Mouse (Mus musculus) MEL (cell line): Measurements from ENCODE around the gene Rims1. TPM values are rescaled to one million over a fixed set of nuclear protein-coding genes. Genes with fewer than 3 reads are reported as not detected.

Experiments
- DNase-seq: peaks from one replicate; pipeline ENCODE4 v3.0.0; 2011; ENCODE audit warnings: low read depth, low spot score
- H3K27ac ChIP-seq: 2 replicates; pipeline ENCODE4 v1.5.1; 2012; ENCODE audit warnings: low read depth, mild to moderate bottlenecking, control low read depth, low read length, moderate library complexity; ENCODE audit not compliant: control insufficient read depth
- H3K27me3 ChIP-seq, 2 experiments: fragments of 150-350 bp in 1 of 2; sonication (generic) in 1 of 2; 2 replicates each; pipeline ENCODE4 v1.6.1; 2012; ENCODE audit warnings: low read length in 2 of 2, mild to moderate bottlenecking in 2 of 2, improper control_type of control experiment in 1 of 2, moderate library complexity in 1 of 2; ENCODE audit not compliant: insufficient read depth in 2 of 2, control insufficient read depth in 1 of 2
- H3K36me3 ChIP-seq, 2 experiments: 2 replicates each; pipeline ENCODE4 v1.6.1; 2012 to 2014; ENCODE audit warnings: low read length in 2 of 2, improper control_type of control experiment in 1 of 2, inconsistent platforms in 1 of 2, mild to moderate bottlenecking in 1 of 2; ENCODE audit not compliant: insufficient read depth in 2 of 2, control insufficient read depth in 1 of 2
- H3K4me1 ChIP-seq, 2 experiments: fragments of 150-350 bp in 1 of 2; sonication (generic) in 1 of 2; 2 replicates each; pipeline ENCODE4 v1.6.1; 2012; ENCODE audit warnings: low read length in 2 of 2, improper control_type of control experiment in 1 of 2, mild to moderate bottlenecking in 1 of 2; ENCODE audit not compliant: insufficient read depth in 2 of 2, control insufficient read depth in 1 of 2
- H3K4me3 ChIP-seq, 2 experiments: fragments of 150-350 bp in 1 of 2; sonication (generic) in 1 of 2; 2 replicates each; pipeline ENCODE4 v1.5.1; 2012; ENCODE audit warnings: low read depth in 2 of 2, low read length in 2 of 2, mild to moderate bottlenecking in 2 of 2, moderate library complexity in 2 of 2, control low read depth in 1 of 2, improper control_type of control experiment in 1 of 2; ENCODE audit not compliant: control insufficient read depth in 1 of 2, insufficient read depth in 1 of 2
- H3K79me2 ChIP-seq: 2 replicates; pipeline ENCODE4 v1.6.1; 2012; ENCODE audit warnings: mild to moderate bottlenecking, low read length, moderate library complexity; ENCODE audit not compliant: control insufficient read depth, poor library complexity, insufficient read depth
- H3K9ac ChIP-seq: 2 replicates; pipeline ENCODE4 v1.6.1; 2012; ENCODE audit warnings: low read depth, mild to moderate bottlenecking, control low read depth, low read length, moderate library complexity; ENCODE audit not compliant: control insufficient read depth, poor library complexity, severe bottlenecking
- H3K9me3 ChIP-seq: fragments of 150-350 bp; sonication (generic); replicated peaks from 2 replicates; pipeline ENCODE4 v1.6.1; 2012; ENCODE audit warnings: mild to moderate bottlenecking, low read length, improper control_type of control experiment, moderate library complexity; ENCODE audit not compliant: insufficient read depth
- BHLHE40 ChIP-seq: IDR thresholded peaks from 2 replicates; pipeline ENCODE4 v1.6.1; 2012; ENCODE audit warnings: low read depth, mild to moderate bottlenecking, inconsistent platforms, low read length, improper control_type of control experiment, borderline replicate concordance
- CHD1 ChIP-seq: IDR thresholded peaks from 2 replicates; pipeline ENCODE4 v1.6.1; 2012; ENCODE audit warnings: low read depth, mild to moderate bottlenecking, inconsistent platforms, low read length, improper control_type of control experiment
- CHD2 ChIP-seq: IDR thresholded peaks from 2 replicates; pipeline ENCODE4 v1.6.1; 2011; ENCODE audit warnings: low read length, improper control_type of control experiment
- CTCF ChIP-seq, 3 experiments: IDR thresholded peaks in 2 of 3; conservative IDR thresholded peaks in 1 of 3; 2 replicates each; pipeline ENCODE4 v1.5.1; 2011 to 2012; ENCODE audit warnings: low read length in 3 of 3, low read depth in 2 of 3, mild to moderate bottlenecking in 2 of 3, improper control_type of control experiment in 1 of 3, inconsistent platforms in 1 of 3, mixed read lengths in 1 of 3, moderate library complexity in 1 of 3; ENCODE audit not compliant: control insufficient read depth in 1 of 3, insufficient read depth in 1 of 3, poor library complexity in 1 of 3, severe bottlenecking in 1 of 3
- ELF1 ChIP-seq: IDR thresholded peaks from 2 replicates; pipeline ENCODE4 v1.6.1; 2014; ENCODE audit warnings: low read depth, mild to moderate bottlenecking, inconsistent platforms, low read length, improper control_type of control experiment, moderate library complexity
- GATA1 ChIP-seq: IDR thresholded peaks from 2 replicates; pipeline ENCODE4 v1.6.1; 2011; ENCODE audit warnings: low read depth, low read length, improper control_type of control experiment
- MAFK ChIP-seq: IDR thresholded peaks from 2 replicates; pipeline ENCODE4 v1.6.1; 2011; ENCODE audit warnings: low read depth, mild to moderate bottlenecking, low read length, improper control_type of control experiment, borderline replicate concordance
- MAZ ChIP-seq: IDR thresholded peaks from 2 replicates; pipeline ENCODE4 v1.6.1; 2012; ENCODE audit warnings: low read depth, mild to moderate bottlenecking, inconsistent platforms, low read length, improper control_type of control experiment
- MXI1 ChIP-seq: IDR thresholded peaks from 2 replicates; pipeline ENCODE4 v1.6.1; 2011; ENCODE audit warnings: mild to moderate bottlenecking, low read depth, low read length, improper control_type of control experiment
- NRF1 ChIP-seq: IDR thresholded peaks from 2 replicates; pipeline ENCODE4 v1.6.1; 2014; ENCODE audit warnings: low read depth, mild to moderate bottlenecking, inconsistent platforms, low read length, improper control_type of control experiment, moderate library complexity; ENCODE audit not compliant: poor library complexity, insufficient read depth, severe bottlenecking
- POLR2AphosphoS5 ChIP-seq: IDR thresholded peaks from 2 replicates; pipeline ENCODE4 v1.6.1; 2012; ENCODE audit warnings: low read depth, borderline replicate concordance, mild to moderate bottlenecking, inconsistent platforms, low read length, moderate library complexity, mixed read lengths
- SIN3A ChIP-seq: IDR thresholded peaks from 2 replicates; pipeline ENCODE4 v1.6.1; 2012; ENCODE audit warnings: low read length, improper control_type of control experiment, inconsistent platforms
- SMC3 ChIP-seq: IDR thresholded peaks from 2 replicates; pipeline ENCODE4 v1.6.1; 2011; ENCODE audit warnings: low read depth, low read length, improper control_type of control experiment
- TBP ChIP-seq: IDR thresholded peaks from 2 replicates; pipeline ENCODE4 v1.8.0; 2011; ENCODE audit warnings: low read depth, low read length, improper control_type of control experiment
- USF1 ChIP-seq: IDR thresholded peaks from 2 replicates; pipeline ENCODE4 v1.6.1; 2014; ENCODE audit warnings: low read depth, mild to moderate bottlenecking, inconsistent platforms, low read length, improper control_type of control experiment, moderate library complexity
- USF2 ChIP-seq, 2 experiments: IDR thresholded peaks; 2 replicates each; pipeline ENCODE4 v1.6.1; 2011 to 2012; ENCODE audit warnings: improper control_type of control experiment in 2 of 2, low read length in 2 of 2, borderline replicate concordance in 1 of 2, inconsistent platforms in 1 of 2, low read depth in 1 of 2, mild to moderate bottlenecking in 1 of 2; ENCODE audit not compliant: insufficient read depth in 1 of 2
- ZC3H11A ChIP-seq: IDR thresholded peaks from 2 replicates; pipeline ENCODE4 v1.6.1; 2012; ENCODE audit warnings: low read depth, mild to moderate bottlenecking, inconsistent platforms, low read length, improper control_type of control experiment
- ZMIZ1 ChIP-seq: IDR thresholded peaks from 2 replicates; pipeline ENCODE4 v1.6.1; 2012; ENCODE audit warnings: low read depth, mild to moderate bottlenecking, inconsistent platforms, low read length, improper control_type of control experiment, moderate library complexity
- polyA plus RNA-seq, 2 experiments: library from polyadenylated mRNA; stranded (reverse) in 1 of 2; unstranded in 1 of 2; fragments of >175 nt in 1 of 2; fragments of >200 nt in 1 of 2; gene quantifications; 2 replicates each; pipeline versions ENCODE4 v1.2.1 to v1.2.4; 2012; ENCODE audit warnings: low replicate concordance in 2 of 2, low read depth in 1 of 2; ENCODE audit not compliant: insufficient read length in 2 of 2, insufficient read depth in 1 of 2, missing spikeins in 1 of 2
- total RNA-seq: library from RNA; depleted of rRNA; stranded (reverse); fragments of 300-350 nt; gene quantifications from 2 replicates; pipeline ENCODE4 v1.2.3, GENCODE M21; 2012

Gene Rims1
- total and polyA plus RNA-seq, 3 experiments = 0.31 TPM; not detected in 2

DNA sequence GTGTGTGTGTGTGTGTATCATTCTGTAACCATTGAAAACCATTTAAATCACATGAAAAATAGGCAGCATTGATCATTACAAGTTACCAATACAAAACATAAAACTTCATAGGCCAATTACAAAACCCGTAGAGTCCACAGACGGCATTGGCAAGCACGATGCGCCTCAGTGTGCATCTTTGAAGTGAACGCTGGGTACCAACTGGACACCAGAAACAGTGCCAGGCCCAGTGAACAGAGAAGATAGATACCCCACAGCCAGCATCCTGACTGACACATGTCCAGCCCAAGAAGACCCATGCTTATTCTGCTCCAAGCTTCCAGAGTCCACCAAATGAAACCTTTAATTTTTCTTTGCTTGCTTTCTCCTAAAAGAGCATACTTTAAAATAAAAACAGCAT lies 18.2 kb downstream of the Rims1 start:
- no peak overlapping the region for H3K4me3 ChIP-seq
- H3K36me3 ChIP-seq = no peaks in the 10 kb centered on the region
- no peaks in the 10 kb centered on the region for H3K79me2 ChIP-seq
- H3K4me1 ChIP-seq = no peaks in the 10 kb centered on the region
- no peak for TF ChIP-seq SIN3A
- TF ChIP-seq CHD2 = no peak
- no peak for TF ChIP-seq ELF1
- no peak for TF ChIP-seq SMC3
- TF ChIP-seq POLR2AphosphoS5 = no peak
- no peak for TF ChIP-seq NRF1
- no peaks in the 10 kb centered on the region for H3K9me3 ChIP-seq
- no peaks in the 10 kb centered on the region for H3K27me3 ChIP-seq
- DNase-seq = no peak
- no peak overlapping the region for H3K27ac ChIP-seq
- no peak overlapping the region for H3K9ac ChIP-seq

DNA sequence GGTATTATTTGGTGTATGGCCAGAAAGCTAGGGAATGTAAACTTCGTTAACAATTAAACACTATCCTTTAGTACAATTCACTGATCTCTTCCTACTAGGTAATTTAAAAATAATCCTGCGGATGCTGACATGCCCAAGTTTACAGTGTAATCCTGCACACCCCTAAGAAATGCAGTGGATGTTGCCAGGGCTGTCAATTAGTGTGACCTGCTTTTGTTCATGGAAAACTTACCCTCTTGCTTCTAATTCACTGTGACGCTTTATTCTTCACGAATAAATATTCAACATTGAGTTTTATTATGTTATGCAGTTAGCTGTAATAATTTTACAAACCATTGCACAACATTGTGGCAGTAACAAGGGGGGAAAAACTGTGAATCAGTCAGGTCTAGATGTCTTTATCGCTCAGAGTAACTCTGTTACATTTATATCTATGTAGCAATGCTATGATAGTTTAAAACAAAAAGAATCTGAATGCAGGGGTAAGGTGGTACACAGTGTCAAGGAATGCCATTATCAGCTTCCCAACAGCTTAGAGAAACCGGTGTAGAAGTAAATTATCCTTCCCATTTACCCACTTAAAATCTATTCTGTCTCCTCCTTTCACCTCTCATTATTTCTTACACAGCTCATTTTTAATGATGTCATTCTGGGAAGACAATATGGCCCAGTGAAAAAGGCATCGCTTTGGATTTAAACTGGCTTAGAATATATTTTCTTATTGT lies 35.1 kb downstream of the Rims1 start:
- no peaks in the 10 kb centered on the region for H3K79me2 ChIP-seq
- H3K27me3 ChIP-seq = no peaks in the 10 kb centered on the region
- no peak overlapping the region for H3K27ac ChIP-seq
- H3K9ac ChIP-seq = no peak overlapping the region
- H3K4me3 ChIP-seq = no peak overlapping the region
- H3K36me3 ChIP-seq = no peaks in the 10 kb centered on the region
- TF ChIP-seq POLR2AphosphoS5 = no peak
- TF ChIP-seq TBP = no peak
- TF ChIP-seq MXI1 = no peak
- no peak for TF ChIP-seq ELF1
- no peak for TF ChIP-seq BHLHE40
- TF ChIP-seq ZC3H11A = no peak
- TF ChIP-seq GATA1 = no peak
- TF ChIP-seq CHD1 = no peak
- no peak for TF ChIP-seq USF2 (IDR thresholded peaks at IDR 0.05; ENCODE audit: borderline replicate concordance in 1 of 2, insufficient read depth in 1 of 2, low read depth in 1 of 2, low read length in 2 of 2)
- TF ChIP-seq CTCF (IDR thresholded peaks at IDR 0.05 in 2 of 3, conservative IDR thresholded peaks at IDR 0.05 in 1 of 3; ENCODE audit: control insufficient read depth in 1 of 3, insufficient read depth in 1 of 3, low read depth in 2 of 3, low read length in 3 of 3, poor library complexity in 1 of 3, severe bottlenecking in 1 of 3) = no peak
- TF ChIP-seq NRF1 = no peak
- no peak for TF ChIP-seq MAFK
- no peak for TF ChIP-seq ZMIZ1
- no peak for TF ChIP-seq SMC3
- TF ChIP-seq MAZ = no peak
- no peak for TF ChIP-seq USF1
- DNase-seq = no peak
- no peaks in the 10 kb centered on the region for H3K9me3 ChIP-seq
- no peaks in the 10 kb centered on the region for H3K4me1 ChIP-seq
